Mouse (Mus musculus) hindbrain, embryonic 11.5 days (tissue): Measurements from ENCODE around the gene Il34. TPM values are rescaled to one million over a fixed set of nuclear protein-coding genes. Genes with fewer than 3 reads are reported as not detected.

ENCODE experiments used
- ATAC-seq: fragments of 200-750 bp; cut with Nextera tagmentation; 2 replicates; pipeline ENCODE4 v1.8.0; 2017; ENCODE audit warnings: mild to moderate bottlenecking, moderate TSS enrichment, moderate library complexity; ENCODE audit not compliant: low FRiP score
- DNase-seq: peaks from one replicate; pipeline ENCODE4 v3.0.0-alpha.2; 2015; ENCODE audit warnings: low spot score
- H3K27ac ChIP-seq: fragments of 300-500 bp; sonication (generic); 2 replicates; pipeline ENCODE4 v1.5.1; 2014; ENCODE audit warnings: mild to moderate bottlenecking, low read depth, low read length
- H3K27me3 ChIP-seq: fragments of 300-500 bp; sonication (generic); 2 replicates; pipeline ENCODE4 v1.6.1; 2014; ENCODE audit warnings: mild to moderate bottlenecking, low read length, moderate library complexity, mixed read lengths; ENCODE audit not compliant: control insufficient read depth, insufficient read depth
- H3K36me3 ChIP-seq: fragments of 300-500 bp; sonication (generic); 2 replicates; pipeline ENCODE4 v1.6.1; 2014; ENCODE audit warnings: mild to moderate bottlenecking, low read length, moderate library complexity, mixed read lengths; ENCODE audit not compliant: control insufficient read depth, insufficient read depth
- H3K4me1 ChIP-seq: fragments of 300-500 bp; sonication (generic); replicated peaks from 2 replicates; pipeline ENCODE4 v1.6.1; 2014; ENCODE audit warnings: low read length, mixed read lengths; ENCODE audit not compliant: control insufficient read depth, insufficient read depth
- H3K4me2 ChIP-seq: fragments of 300-500 bp; sonication (generic); replicated peaks from 2 replicates; pipeline ENCODE4 v1.6.1; 2014; ENCODE audit warnings: mild to moderate bottlenecking, low read depth, low read length
- H3K4me3 ChIP-seq: fragments of 300-500 bp; sonication (generic); 2 replicates; pipeline ENCODE4 v1.5.1; 2014; ENCODE audit warnings: low read depth, low read length
- H3K9ac ChIP-seq: fragments of 300-500 bp; sonication (generic); 2 replicates; pipeline ENCODE4 v1.6.1; 2014; ENCODE audit warnings: low read depth, low read length
- H3K9me3 ChIP-seq: fragments of 300-500 bp; sonication (generic); 2 replicates; pipeline ENCODE4 v1.6.1; 2016; ENCODE audit warnings: low read length; ENCODE audit not compliant: control insufficient read depth
- WGBS: fragments of 180-500 bp; shearing (Covaris S2); extraction: QIAGEN DNeasy Blood & Tissue Kit; methylation state at CpG from one replicate; pipeline ENCODE4 v1.1.7; 2014; 5-methylcytosine and 5-hydroxymethylcytosine counted together
- polyA plus RNA-seq: library from polyadenylated mRNA; unstranded; fragments of >200 nt; fragmentation: Nextera tagmentation; extraction: Ambion mirVana; gene quantifications from 2 replicates; pipeline ENCODE4 v1.2.1, GENCODE M21; 2014

Gene Il34
- polyA plus RNA-seq, 1 experiment from 2014 or later: 0.19 TPM

- Histone ChIP-seq H3K4me2 (no peak overlapping the region), H3K4me1 (no peaks in the 10 kb centered on the region), H3K9ac (no peak overlapping the region), H3K27ac (no peak overlapping the region), H3K4me3 (no peak overlapping the region), H3K9me3 (no peaks in the 10 kb centered on the region), H3K27me3 (no peaks in the 10 kb centered on the region), H3K36me3 (peaks cover 44% of the 10 kb centered on the region)
- DNase-seq (no peak), ATAC-seq (no peak)
- WGBS: 92% methylated on average over 7 of the region's 7 CpGs
These were observed 7.5 kb upstream of the Il34 start for GRCm38 (mm10) chr8:110813081-110813812.

GRCm38 (mm10) chr8:110812349-110813080, 6.8 kb upstream of the Il34 start:
- Histone ChIP-seq H3K4me3 (no peak overlapping the region), H3K27me3 (no peaks in the 10 kb centered on the region), H3K4me2 (no peak overlapping the region), H3K9ac (no peak overlapping the region), H3K4me1 (no peaks in the 10 kb centered on the region), H3K36me3 (peaks cover 40% of the 10 kb centered on the region), H3K27ac (no peak overlapping the region), H3K9me3 (no peaks in the 10 kb centered on the region)
- ATAC-seq: no peak
- no peak for DNase-seq
- 97% methylated on average over 7 of the region's 7 CpGs for WGBS

DNA sequence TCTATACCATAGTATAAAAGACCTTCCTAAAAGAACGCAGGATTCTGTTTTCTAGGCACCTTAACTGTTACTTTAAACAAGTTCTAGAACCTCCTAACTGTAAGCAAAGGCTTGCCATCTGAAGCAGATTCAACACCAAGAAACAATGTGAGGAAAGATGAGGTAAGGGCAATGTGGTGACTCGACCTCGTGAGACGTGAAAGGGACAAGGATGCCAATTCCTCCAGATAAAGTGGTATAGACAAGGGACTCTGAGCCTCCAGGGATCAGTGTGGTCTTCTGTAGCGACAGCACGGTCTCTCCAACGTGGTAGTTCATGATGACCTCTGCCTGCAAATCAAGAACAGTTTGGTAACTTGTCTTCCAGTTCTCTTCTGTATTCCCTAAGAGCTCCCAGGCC, 6.1 kb upstream of the Il34 start:
- Histone ChIP-seq H3K9me3 (no peaks in the 10 kb centered on the region), H3K36me3 (peaks cover 36% of the 10 kb centered on the region), H3K9ac (no peak overlapping the region), H3K27ac (no peak overlapping the region), H3K4me3 (no peak overlapping the region), H3K4me1 (no peaks in the 10 kb centered on the region), H3K4me2 (no peak overlapping the region), H3K27me3 (no peaks in the 10 kb centered on the region)
- no peak for DNase-seq
- ATAC-seq: no peak
- 97% methylated on average over 7 of the region's 7 CpGs for WGBS

DNA sequence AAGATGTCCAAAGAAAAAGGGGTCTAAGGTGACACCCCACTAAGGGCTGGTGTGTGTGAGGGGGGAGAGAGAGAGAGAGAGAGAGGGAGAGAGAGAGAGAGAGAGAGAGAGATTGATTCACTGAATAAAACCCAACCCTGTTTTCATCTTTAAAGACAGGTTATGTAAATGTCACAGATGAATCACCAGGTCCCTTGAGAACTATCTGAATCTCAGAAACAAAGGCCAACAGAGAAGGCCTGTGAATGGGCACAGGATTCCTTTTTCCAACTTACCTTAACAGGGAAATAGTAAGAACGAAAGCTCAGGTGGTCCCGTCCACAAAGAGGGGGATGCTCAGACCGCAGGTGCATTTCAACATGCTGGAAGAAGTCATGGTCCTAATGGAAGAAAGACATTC, 5.4 kb upstream of the Il34 start:
- no peak overlapping the region for H3K9ac ChIP-seq
- H3K4me1 ChIP-seq: no peaks in the 10 kb centered on the region
- H3K9me3 ChIP-seq: no peaks in the 10 kb centered on the region
- no peak overlapping the region for H3K4me3 ChIP-seq
- no peaks in the 10 kb centered on the region for H3K27me3 ChIP-seq
- 96% methylated on average over 3 of the region's 3 CpGs for WGBS
- no peak for ATAC-seq
- DNase-seq: no peak
- peaks cover 34% of the 10 kb centered on the region for H3K36me3 ChIP-seq
- H3K4me2 ChIP-seq: no peak overlapping the region
- H3K27ac ChIP-seq: no peak overlapping the region

DNA sequence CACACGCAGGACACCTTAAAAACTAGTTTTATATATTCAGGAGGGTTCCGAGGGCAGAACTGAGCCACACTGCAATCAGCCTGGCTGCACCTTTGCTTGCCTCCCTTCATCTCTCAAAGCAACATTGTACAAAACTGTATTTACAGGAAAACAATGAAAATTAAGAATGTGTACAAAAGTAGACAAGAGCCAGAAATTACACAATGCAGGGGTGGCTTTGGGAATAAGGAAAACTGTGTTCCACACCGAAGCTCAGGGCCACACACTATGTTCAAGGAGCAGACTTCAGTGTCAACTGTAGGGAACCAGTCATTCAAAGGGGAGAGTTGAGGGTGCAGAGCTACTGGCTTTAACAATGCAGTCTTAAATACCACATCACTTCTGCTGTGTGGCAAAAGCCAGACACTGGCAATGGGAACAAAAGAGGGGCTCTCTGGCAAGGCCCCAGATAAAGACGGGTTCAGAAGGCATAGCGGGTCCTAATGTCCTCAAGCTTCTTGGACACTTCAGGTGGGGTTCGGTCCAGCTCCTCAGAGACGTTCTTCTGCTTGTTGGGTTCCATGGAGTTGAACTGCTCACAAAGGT, 4.8 kb upstream of the Il34 start:
- WGBS: 90% methylated on average over 7 of the region's 7 CpGs
- Histone ChIP-seq H3K9me3 (no peaks in the 10 kb centered on the region), H3K27me3 (no peaks in the 10 kb centered on the region), H3K9ac (no peak overlapping the region), H3K4me2 (no peak overlapping the region), H3K36me3 (peaks cover 29% of the 10 kb centered on the region), H3K4me3 (no peak overlapping the region), H3K4me1 (no peaks in the 10 kb centered on the region), H3K27ac (no peak overlapping the region)
- ATAC-seq (no peak), DNase-seq (no peak)

GRCm38 (mm10) chr8:110809831-110810230, 4.1 kb upstream of the Il34 start:
- Histone ChIP-seq H3K36me3 (peaks cover 25% of the 10 kb centered on the region), H3K4me3 (no peak overlapping the region)
- 75% methylated on average over 2 of the region's 2 CpGs for WGBS

DNA sequence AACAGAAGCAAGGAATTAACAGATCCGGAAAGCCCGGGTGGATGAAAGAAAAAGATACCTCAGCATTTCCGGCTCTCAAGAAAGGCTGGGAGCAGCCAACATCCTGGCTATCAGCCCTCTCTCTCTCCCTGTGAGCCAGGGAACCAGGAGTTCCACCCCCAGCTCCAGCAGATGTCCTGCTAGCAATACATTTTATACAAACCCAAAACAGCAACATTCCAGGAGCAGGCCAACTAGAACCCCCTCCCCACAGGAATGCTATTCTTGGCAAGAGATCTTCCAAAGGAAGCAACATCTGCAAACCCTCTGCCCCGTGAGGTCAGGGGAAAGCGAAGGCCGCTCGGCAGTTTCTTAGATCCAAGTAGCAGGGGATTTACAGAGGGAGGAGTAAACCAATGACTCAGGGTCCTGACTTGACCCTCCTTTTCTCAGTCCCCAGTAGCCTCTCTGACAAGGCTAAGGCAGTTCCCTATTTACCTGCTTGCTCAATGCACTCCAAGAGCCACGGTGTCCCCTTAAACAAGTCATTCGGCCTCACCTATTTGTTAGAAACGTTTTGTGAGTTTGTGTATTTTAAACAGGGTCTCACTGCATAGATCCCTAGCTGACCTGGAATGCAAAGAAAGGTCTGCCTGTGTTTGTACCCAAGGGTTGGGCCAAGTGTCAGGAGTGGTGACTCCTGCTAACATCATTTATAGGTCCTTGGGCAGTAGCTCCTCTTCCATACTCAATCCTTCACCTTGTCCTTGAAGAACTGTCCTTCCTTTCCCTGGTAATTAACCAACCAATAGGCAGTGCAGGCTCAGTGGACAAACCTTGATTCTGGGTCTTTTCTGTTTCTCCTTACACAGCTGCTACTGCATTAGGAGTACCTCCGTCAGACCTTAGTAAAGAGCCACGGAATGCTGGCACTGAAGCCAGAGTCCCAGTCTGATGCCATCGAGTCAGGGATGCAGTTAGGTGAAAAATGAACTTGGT, 3.1 kb upstream of the Il34 start:
- Histone ChIP-seq H3K4me1 (no peaks in the 10 kb centered on the region), H3K9ac (no peak overlapping the region), H3K4me3 (no peak overlapping the region), H3K27me3 (no peaks in the 10 kb centered on the region), H3K9me3 (no peaks in the 10 kb centered on the region), H3K27ac (no peak overlapping the region), H3K4me2 (no peak overlapping the region), H3K36me3 (peaks cover 21% of the 10 kb centered on the region)
- no peak for DNase-seq
- WGBS: 63% methylated on average over 13 of the region's 13 CpGs
- no peak for ATAC-seq

More at GRCm38 (mm10) chr8:110809831-110810230, 4.1 kb upstream of the Il34 start:
- Histone ChIP-seq H3K9me3 (no peaks in the 10 kb centered on the region), H3K4me2 (no peak overlapping the region), H3K9ac (no peak overlapping the region), H3K4me1 (no peaks in the 10 kb centered on the region), H3K27me3 (no peaks in the 10 kb centered on the region), H3K27ac (no peak overlapping the region)
- ATAC-seq (no peak), DNase-seq (no peak)

GRCm38 (mm10) chr8:110806146-110806545, 422 bp upstream of the Il34 start:
- ATAC-seq (no peak), DNase-seq (no peak)
- H3K27me3 ChIP-seq: no peaks in the 10 kb centered on the region
- H3K36me3 ChIP-seq: 0 out of 2 replicates have a peak, but pooled peaks cover 5% of the 10 kb centered on the region
- no peak overlapping the region for H3K27ac ChIP-seq
- no peak overlapping the region for H3K9ac ChIP-seq
- no peaks in the 10 kb centered on the region for H3K4me1 ChIP-seq
- WGBS: 86% methylated on average over 1 of the region's 1 CpGs
- H3K4me2 ChIP-seq: no peak overlapping the region
- H3K9me3 ChIP-seq: no peaks in the 10 kb centered on the region
- H3K4me3 ChIP-seq: no peak overlapping the region
